Mouse (Mus musculus): Measurements from ENCODE around the gene Slc26a9.

The Slc26a9 gene

GRCm38 (mm10) chr1:131736494-131736893, 7.3 kb upstream of the Slc26a9 start:
- DNase-seq (ENCODE audit: low spot score): no peak

GRCm38 (mm10) chr1:131737269-131737668, 6.6 kb upstream of the Slc26a9 start:
- DNase-seq (ENCODE audit: low spot score): peak; percentile 74

- no peak for DNase-seq (ENCODE audit: low spot score)
Observed at GRCm38 (mm10) chr1:131738760-131739159, 5.1 kb upstream of the Slc26a9 start.

GRCm38 (mm10) chr1:131739481-131740160, 4.2 kb upstream of the Slc26a9 start:
- DNase-seq (ENCODE audit: low spot score): no peak

GRCm38 (mm10) chr1:131745391-131745790, 1.6 kb downstream of the Slc26a9 start:
- DNase-seq (ENCODE audit: low spot score): no peak

GRCm38 (mm10) chr1:131747761-131748160, 3.9 kb downstream of the Slc26a9 start:
- no peak for DNase-seq (ENCODE audit: low spot score)

GRCm38 (mm10) chr1:131748636-131749035, 4.8 kb downstream of the Slc26a9 start:
- no peak for DNase-seq (ENCODE audit: low spot score)

GRCm38 (mm10) chr1:131749706-131750545, 6.1 kb downstream of the Slc26a9 start:
- DNase-seq (ENCODE audit: low spot score): no peak

GRCm38 (mm10) chr1:131751181-131751890, 7.5 kb downstream of the Slc26a9 start:
- no peak for DNase-seq (ENCODE audit: low spot score)

GRCm38 (mm10) chr1:131751891-131752311, 8.1 kb downstream of the Slc26a9 start:
- DNase-seq (ENCODE audit: low spot score): no peak

- DNase-seq (ENCODE audit: low spot score): no peak
Observed at GRCm38 (mm10) chr1:131754212-131754829, 10.5 kb downstream of the Slc26a9 start.

GRCm38 (mm10) chr1:131754916-131755315, 11.1 kb downstream of the Slc26a9 start:
- DNase-seq (ENCODE audit: low spot score): no peak

- no peak for DNase-seq (ENCODE audit: low spot score)
Observed at GRCm38 (mm10) chr1:131757211-131757610, 13.4 kb downstream of the Slc26a9 start.

- DNase-seq (ENCODE audit: low spot score): no peak
Observed at GRCm38 (mm10) chr1:131758796-131759195, 15.0 kb downstream of the Slc26a9 start.

- no peak for DNase-seq (ENCODE audit: low spot score)
Observed at GRCm38 (mm10) chr1:131759667-131760427, 16.0 kb downstream of the Slc26a9 start.

GRCm38 (mm10) chr1:131760428-131760820, 16.6 kb downstream of the Slc26a9 start:
- DNase-seq (ENCODE audit: low spot score): no peak

GRCm38 (mm10) chr1:131761079-131761831, 17.4 kb downstream of the Slc26a9 start:
- DNase-seq (ENCODE audit: low spot score): no peak

- no peak for DNase-seq (ENCODE audit: low spot score)
Observed at GRCm38 (mm10) chr1:131763683-131764082, 19.9 kb downstream of the Slc26a9 start.

- no peak for DNase-seq (ENCODE audit: low spot score)
Observed at GRCm38 (mm10) chr1:131764581-131765338, 20.9 kb downstream of the Slc26a9 start.

All from urinary bladder, postnatal 25 days (tissue).